Mouse (Mus musculus) left cerebral cortex, postnatal 36 days (tissue): Measurements from ENCODE around the gene Slc12a7. TPM values are rescaled to one million over a fixed set of nuclear protein-coding genes. Genes with fewer than 3 reads are reported as not detected.
A peak's percentile ranks its signal among the peaks of the same experiment; 100 is the strongest.
"Not testable (repeated sequence)": the region's sequence is repeated elsewhere in the genome, so short reads cannot be mapped to it uniquely, and the experiment has no call there.

Experiments used
- DNase-seq, 2 experiments: peaks; one replicate each; pipeline ENCODE4 v3.0.0; 2021 to 2022; ENCODE audit warnings: low spot score in 2 of 2, mixed read lengths in 1 of 2
- intact Hi-C: fragments of 180-260 bp; cut with DNase I; formaldehyde crosslinking; loops from one replicate; pipeline ENCODE4 v1.15.1; 2025
- total RNA-seq, 2 experiments: library from RNA; stranded (reverse); gene quantifications; 2 replicates each; pipeline ENCODE4 v1.2.3; 2021

Slc12a7 gene
- total RNA-seq = 1 to 10 TPM; 3.6 to 3.8 TPM

DNA sequence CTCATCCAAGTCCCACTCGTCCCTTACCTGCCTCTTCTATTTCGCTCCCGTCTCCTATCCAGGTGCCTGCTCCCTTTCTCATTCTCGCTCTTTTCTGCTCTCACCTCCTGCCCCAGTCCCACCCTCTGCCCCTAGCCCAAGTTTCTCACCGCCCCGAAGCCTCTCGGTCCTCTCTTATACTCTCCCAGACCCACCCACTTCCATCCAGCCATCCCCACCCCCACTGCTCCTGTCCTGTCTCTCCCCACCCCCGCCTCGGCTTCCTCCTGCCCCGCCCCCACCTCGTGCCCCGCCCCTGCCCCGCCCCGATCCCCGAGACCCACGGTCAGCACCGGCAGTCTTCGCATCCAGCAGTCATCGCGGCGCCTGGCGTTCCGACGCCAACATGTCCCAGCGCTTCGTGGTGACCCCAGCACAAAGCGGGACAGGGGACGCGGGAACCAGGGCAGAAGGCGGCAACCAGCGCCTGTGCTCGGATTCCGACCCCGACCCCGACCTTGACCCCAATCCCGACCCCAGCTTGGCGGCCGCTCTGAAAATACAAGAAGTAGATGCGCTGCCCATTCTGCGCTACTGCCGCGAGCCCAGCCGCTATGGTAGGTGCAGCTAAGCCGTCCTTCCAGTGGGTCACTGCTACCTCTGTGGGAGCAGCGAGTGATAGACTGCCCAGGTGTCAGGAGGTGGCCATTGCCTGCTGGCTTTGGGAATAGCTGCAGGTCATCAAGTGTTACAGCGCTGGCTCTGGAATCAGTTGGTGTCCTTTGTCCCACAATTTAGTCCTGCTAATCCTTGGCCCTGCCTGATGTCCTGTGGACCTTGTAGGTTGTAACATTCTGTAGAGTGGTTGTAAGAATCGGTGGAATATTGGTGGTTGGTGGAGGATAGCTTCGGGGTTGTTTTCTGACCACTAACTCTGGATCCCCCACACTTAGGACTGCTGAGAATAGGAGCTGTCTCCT is at the start of gene Slc12a7:
TSS of gene Slc12a7 (plus strand) at position 353 of the 959 bp plus-strand sequence.
- no peak for DNase-seq
- intact Hi-C loops = no loop called here

GRCm38 (mm10) chr13:73683682-73684081 is 49.2 kb upstream of the Slc12a7 start:
- intact Hi-C loops = no loop called here
- DNase-seq = peak; percentile 18 to 25

- DNase-seq = no peak
- intact Hi-C loops = no loop called here
These were observed 48.5 kb upstream of the Slc12a7 start for GRCm38 (mm10) chr13:73684412-73684811.

DNA sequence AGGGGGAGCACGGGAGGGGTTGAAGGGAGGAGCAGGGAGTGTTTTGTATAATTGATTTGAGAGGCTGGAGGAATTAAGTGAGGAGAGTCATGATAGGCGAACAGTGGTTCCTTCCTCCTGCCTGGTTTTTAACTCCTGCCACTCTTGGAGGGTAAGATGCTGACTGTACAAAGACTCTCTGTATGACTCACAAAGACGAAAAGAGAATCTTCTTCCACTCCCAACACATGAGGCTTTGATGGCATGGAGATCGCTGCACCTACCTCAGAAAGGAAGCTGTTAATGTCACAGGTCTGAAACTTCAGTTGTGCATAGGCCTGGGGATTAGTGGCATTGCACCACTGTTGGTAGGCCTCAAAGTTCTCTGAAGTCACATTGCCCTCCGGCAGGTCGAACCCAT is 47.4 kb upstream of the Slc12a7 start:
- no peak for DNase-seq
- intact Hi-C loops = no loop called here

GRCm38 (mm10) chr13:73687601-73688000 is 45.3 kb upstream of the Slc12a7 start:
- no peak for DNase-seq
- intact Hi-C loops = no loop called here

GRCm38 (mm10) chr13:73688934-73689333 is 44.0 kb upstream of the Slc12a7 start:
- intact Hi-C loops = no loop called here
- no peak for DNase-seq

GRCm38 (mm10) chr13:73692249-73692868 is 40.5 kb upstream of the Slc12a7 start:
- peak; percentile 30 to 38 for DNase-seq
- intact Hi-C loops = loop anchor here (5.0 to 10.0 kb wide), 2 partner anchors 45 to 178 kb away; no protein-coding TSS in a partner anchor

DNA sequence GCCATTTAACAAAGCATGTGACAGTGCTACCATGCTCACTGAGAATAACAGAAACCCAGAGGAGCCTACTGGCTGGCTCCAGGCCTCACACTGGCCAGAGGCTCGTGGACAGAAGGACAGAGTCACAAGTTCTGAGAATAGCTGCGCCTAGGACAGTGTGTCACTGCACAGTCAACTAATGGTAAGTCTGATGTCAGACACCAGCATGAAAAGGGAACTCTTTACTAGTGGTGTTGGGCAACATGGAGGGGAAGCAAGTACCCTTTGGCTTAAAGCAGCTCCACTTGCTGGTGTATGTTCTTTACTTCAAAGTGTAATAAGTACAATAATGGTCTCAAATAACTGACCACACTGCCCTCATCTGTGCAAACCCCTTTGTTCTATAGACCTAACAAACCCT is 39.6 kb upstream of the Slc12a7 start:
- no peak for DNase-seq
- intact Hi-C loops = loop anchor here (5.0 to 10.0 kb wide), 2 partner anchors 46 to 179 kb away; no protein-coding TSS in a partner anchor

GRCm38 (mm10) chr13:73694972-73695371 is 37.9 kb upstream of the Slc12a7 start:
- DNase-seq = no peak
- intact Hi-C loops = loop anchor here (5.0 to 10.0 kb wide), 2 partner anchors 48 to 180 kb away; no protein-coding TSS in a partner anchor

DNA sequence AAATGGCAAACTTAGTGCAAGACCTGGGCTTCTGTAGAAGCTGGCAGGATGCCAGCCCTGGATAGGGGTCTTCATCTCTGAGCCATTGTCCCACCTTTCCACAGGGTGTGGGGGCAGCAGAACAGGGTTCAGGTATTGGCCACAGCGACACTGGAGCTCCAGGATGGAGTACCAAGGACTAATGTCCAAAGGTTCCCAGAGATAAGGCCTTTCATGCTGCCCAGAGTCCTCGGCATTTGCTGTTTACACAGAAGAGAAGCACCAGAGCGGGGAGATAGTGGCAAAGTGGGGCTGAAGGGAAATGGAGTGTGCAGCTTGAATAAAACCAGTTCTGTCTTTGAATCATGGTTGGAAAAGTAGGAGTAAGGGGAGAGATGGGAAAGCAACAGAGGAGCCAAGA is 36.4 kb upstream of the Slc12a7 start:
- intact Hi-C loops = loop anchor here (10.0 kb wide), 1 partner anchor 182 kb away; no protein-coding TSS in a partner anchor
- no peak for DNase-seq

GRCm38 (mm10) chr13:73699714-73700113 is 33.2 kb upstream of the Slc12a7 start:
- DNase-seq = no peak
- intact Hi-C loops = loop anchor here (10.0 kb wide), 1 partner anchor 185 kb away; no protein-coding TSS in a partner anchor

GRCm38 (mm10) chr13:73700554-73700953 is 32.3 kb upstream of the Slc12a7 start:
- intact Hi-C loops = no loop called here

GRCm38 (mm10) chr13:73701161-73701883 is 31.6 kb upstream of the Slc12a7 start:
- DNase-seq = no peak
- intact Hi-C loops = no loop called here

More at GRCm38 (mm10) chr13:73700554-73700953, 32.3 kb upstream of the Slc12a7 start:
- DNase-seq = no peak

DNA sequence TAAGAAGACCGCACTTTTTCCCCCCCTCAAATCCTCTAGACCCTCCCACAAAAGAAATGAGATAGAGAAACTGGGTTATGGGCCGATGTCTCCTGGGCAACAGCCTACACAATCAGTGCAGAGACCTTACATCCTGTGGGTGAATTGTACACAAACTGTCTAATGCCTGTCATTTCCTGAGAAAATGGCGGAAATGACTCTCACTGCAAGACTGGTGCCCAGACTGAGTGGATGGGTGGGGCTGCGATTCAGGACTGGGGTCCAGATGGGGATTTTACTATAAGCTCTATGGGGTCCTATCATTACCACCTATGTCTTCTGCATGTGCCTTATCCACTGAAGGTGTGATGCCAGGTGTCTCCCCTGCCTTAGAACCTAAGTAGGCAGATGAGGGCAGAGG is 30.1 kb upstream of the Slc12a7 start:
- no peak for DNase-seq
- intact Hi-C loops = no loop called here

- intact Hi-C loops, DNase-seq: not testable (repeated sequence)
These were observed 29.4 kb upstream of the Slc12a7 start for GRCm38 (mm10) chr13:73703486-73703885.

GRCm38 (mm10) chr13:73704694-73705325 is 28.1 kb upstream of the Slc12a7 start, which contains the start of gene Slc6a19:
Gene Slc6a19, minus strand, starts transcription at chr13:73704865.
- intact Hi-C loops = no loop called here
- DNase-seq = no peak

- intact Hi-C loops = no loop called here
- DNase-seq = no peak
These were observed 23.4 kb upstream of the Slc12a7 start for GRCm38 (mm10) chr13:73709491-73709890.

GRCm38 (mm10) chr13:73711221-73711620 is 21.7 kb upstream of the Slc12a7 start:
- intact Hi-C loops = loop anchor here (5.0 to 10.0 kb wide), 3 partner anchors 64 to 594 kb away; no protein-coding TSS in a partner anchor
- DNase-seq = no peak

GRCm38 (mm10) chr13:73711803-73712202 is 21.1 kb upstream of the Slc12a7 start:
- intact Hi-C loops = loop anchor here (5.0 to 10.0 kb wide), 3 partner anchors 65 to 593 kb away; no protein-coding TSS in a partner anchor
- no peak for DNase-seq
